Mouse (Mus musculus): Measurements from ENCODE around the gene Ascc3. TPM values are rescaled to one million over a fixed set of nuclear protein-coding genes. Genes with fewer than 3 reads are reported as not detected.

Gene Ascc3
- total RNA-seq, 2 experiments from 2014 or later: 14.9 to 19.2 TPM

GRCm38 (mm10) chr10:50733459-50733858 is 141.0 kb downstream of the Ascc3 start:
- intact Hi-C loops (cut with DNase I): no loop called here
- DNase-seq: no peak

GRCm38 (mm10) chr10:50762069-50762468 is 169.6 kb downstream of the Ascc3 start:
- DNase-seq: no peak
- intact Hi-C loops (cut with DNase I): no loop called here

GRCm38 (mm10) chr10:50762984-50763383 is 170.5 kb downstream of the Ascc3 start:
- intact Hi-C loops (cut with DNase I): no loop called here
- no peak for DNase-seq

GRCm38 (mm10) chr10:50763457-50764310 is 171.2 kb downstream of the Ascc3 start:
- no peak for DNase-seq
- intact Hi-C loops (cut with DNase I): no loop called here

- intact Hi-C loops (cut with DNase I): no loop called here
- no peak for DNase-seq
Observed at GRCm38 (mm10) chr10:50772811-50773210, 180.3 kb downstream of the Ascc3 start.

GRCm38 (mm10) chr10:50773846-50774245 is 181.4 kb downstream of the Ascc3 start:
- intact Hi-C loops (cut with DNase I): no loop called here
- no peak for DNase-seq

- DNase-seq: no peak
- intact Hi-C loops (cut with DNase I): no loop called here
Observed at GRCm38 (mm10) chr10:50792840-50793239, 200.4 kb downstream of the Ascc3 start.

GRCm38 (mm10) chr10:50801594-50801993 is 209.1 kb downstream of the Ascc3 start:
- intact Hi-C loops (cut with DNase I): no loop called here
- no peak for DNase-seq

- no peak for DNase-seq
- intact Hi-C loops (cut with DNase I): no loop called here
Observed at GRCm38 (mm10) chr10:50802380-50802779, 209.9 kb downstream of the Ascc3 start.

- no peak for DNase-seq
- intact Hi-C loops (cut with DNase I): no loop called here
Observed at GRCm38 (mm10) chr10:50806166-50806565, 213.7 kb downstream of the Ascc3 start.

- DNase-seq: no peak
- intact Hi-C loops (cut with DNase I): no loop called here
Observed at GRCm38 (mm10) chr10:50822363-50822762, 229.9 kb downstream of the Ascc3 start.

GRCm38 (mm10) chr10:50826829-50827228 is 234.4 kb downstream of the Ascc3 start:
- DNase-seq: no peak
- intact Hi-C loops (cut with DNase I): no loop called here

GRCm38 (mm10) chr10:50834533-50834932 is 242.1 kb downstream of the Ascc3 start:
- no peak for DNase-seq
- intact Hi-C loops (cut with DNase I): no loop called here

GRCm38 (mm10) chr10:50843363-50843762 is 250.9 kb downstream of the Ascc3 start:
- DNase-seq: no peak
- intact Hi-C loops (cut with DNase I): no loop called here

- intact Hi-C loops (cut with DNase I): no loop called here
- no peak for DNase-seq
Observed at GRCm38 (mm10) chr10:50868202-50868601, 275.7 kb downstream of the Ascc3 start.

GRCm38 (mm10) chr10:50876952-50877351 is 284.5 kb downstream of the Ascc3 start:
- no peak for DNase-seq
- intact Hi-C loops (cut with DNase I): no loop called here

GRCm38 (mm10) chr10:50881476-50882069 is 289.1 kb downstream of the Ascc3 start:
- intact Hi-C loops (cut with DNase I): no loop called here

GRCm38 (mm10) chr10:50882366-50882765 is 289.9 kb downstream of the Ascc3 start:
- intact Hi-C loops (cut with DNase I): no loop called here
- no peak for DNase-seq

More at GRCm38 (mm10) chr10:50881476-50882069, 289.1 kb downstream of the Ascc3 start:
- peak in 1 of 2 experiments; percentile 23 for DNase-seq

GRCm38 (mm10) chr10:50886305-50886704 is 293.8 kb downstream of the Ascc3 start:
- no peak for DNase-seq
- intact Hi-C loops (cut with DNase I): no loop called here

GRCm38 (mm10) chr10:50890621-50891020 is 298.2 kb downstream of the Ascc3 start:
- no peak for DNase-seq
- intact Hi-C loops (cut with DNase I): loop anchor here (2.0 to 10.0 kb wide), 2 partner anchors 16 to 514 kb away; no protein-coding TSS in a partner anchor

- intact Hi-C loops (cut with DNase I): loop anchor here (2.0 to 10.0 kb wide), 2 partner anchors 15 to 513 kb away; no protein-coding TSS in a partner anchor
- peak in 1 of 2 experiments; percentile 12 for DNase-seq
Observed at GRCm38 (mm10) chr10:50891876-50892711, 299.6 kb downstream of the Ascc3 start.

All from heart, postnatal 10 days (tissue).